ENCODE assay signal across 8 mouse cellular contexts in genomic region chr7:46846486-46847244, GRCm38 (mm10). TPM values are rescaled to one million over a fixed set of nuclear protein-coding genes. Genes with fewer than 3 reads are reported as not detected.
A peak's percentile ranks its signal among the peaks of the same experiment; 100 is the strongest.
DNase-seq lines count a peak whose midpoint lies in the region.

No protein-coding gene starts in this region.

- DNase-seq in left cerebral cortex, adult 18-20 months (ENCODE audit: low spot score in 2 of 2) = peak; percentile 19 to 35
- no peak for DNase-seq in left cerebral cortex, adult 11 months (ENCODE audit: low spot score)
- peak; percentile 84 for DNase-seq in embryo, embryonic 10 days (ENCODE audit: low spot score)
- peak; percentile 66 for DNase-seq in gastrocnemius, postnatal 14 days
- peak; percentile 89 for DNase-seq in induced T-regulatory cell, adult 2 months (ENCODE audit: low read depth)
- DNase-seq in left cerebral cortex, postnatal 36 days (ENCODE audit: low spot score in 2 of 2) = peak; percentile 36 to 49
- DNase-seq in mesoderm, embryonic 11.5 days (ENCODE audit: low read depth, low spot score) = peak; percentile 85
- peak; percentile 64 for DNase-seq in right cerebral cortex, postnatal 4 days

- intact Hi-C loops in gastrocnemius, postnatal 14 days (cut with DNase I; ENCODE audit: low total_unique reads) = no loop called here
- intact Hi-C loops in left cerebral cortex, postnatal 36 days (cut with DNase I) = loop anchor here (5.0 kb wide), 2 partner anchors 49 to 161 kb away; partner anchors contain the start of genes Gtf2h1, Hps5 and Spty2d1

RNA-seq across cellular contexts. Expression of gene Ldha, which starts 5.4 kb away (rescaled TPM):
- 100 to 1,000 TPM; 342 to 355 TPM for total RNA-seq in left cerebral cortex, adult 18-20 months (2021)
- 1,000 to 10,000 TPM; 2,600 to 2,686 TPM for total RNA-seq in gastrocnemius, postnatal 14 days (2021)
- 100 to 1,000 TPM; 352 to 416 TPM for total RNA-seq in left cerebral cortex, postnatal 36 days (2021)

RNA-seq across cellular contexts. Expression of gene Ldhc, which starts 14.3 kb away (rescaled TPM):
- total RNA-seq in left cerebral cortex, adult 18-20 months (2021) = not detected
- total RNA-seq in gastrocnemius, postnatal 14 days (2021) = not detected
- total RNA-seq in left cerebral cortex, postnatal 36 days (2021) = not detected

RNA-seq across cellular contexts. Expression of gene Gtf2h1, which starts 50.8 kb away (rescaled TPM):
- 10 to 100 TPM; 37.4 to 41.9 TPM for total RNA-seq in left cerebral cortex, adult 18-20 months (2021)
- total RNA-seq in gastrocnemius, postnatal 14 days (2021) = 10 to 100 TPM; 14.5 to 16.8 TPM
- total RNA-seq in left cerebral cortex, postnatal 36 days (2021) = 10 to 100 TPM; 36.9 to 40.3 TPM

RNA-seq across cellular contexts. Expression of gene Hps5, which starts 50.8 kb away (rescaled TPM):
- total RNA-seq in left cerebral cortex, adult 18-20 months (2021) = 10 to 100 TPM; 11.9 to 12.1 TPM
- 10 to 100 TPM; 10.5 to 11.9 TPM for total RNA-seq in gastrocnemius, postnatal 14 days (2021)
- total RNA-seq in left cerebral cortex, postnatal 36 days (2021) = 10 to 100 TPM; 13.8 to 16.6 TPM

Comparison
In these comparisons a context has a peak if more than half of its experiments do, and no peak if none do; other contexts are left out.
1. RNA of gene Ldha, which starts 5.4 kb away (total RNA-seq): 2,600 to 2,686 TPM in gastrocnemius, postnatal 14 days; 352 to 416 TPM in left cerebral cortex, postnatal 36 days and 342 to 355 TPM in left cerebral cortex, adult 18-20 months; every median in the first group is over 4 times any median in the second.